Mouse (Mus musculus) lung, postnatal 0 days (tissue): ENCODE measurements around the gene Farsb.

Source experiments
- CTCF ChIP-seq: IDR thresholded peaks from 2 replicates; pipeline ENCODE4 v1.5.1; 2016; ENCODE audit warnings: antibody characterized with exemption, mild to moderate bottlenecking
- EP300 ChIP-seq: IDR thresholded peaks from 2 replicates; pipeline ENCODE4 v1.6.1; 2016; ENCODE audit warnings: antibody characterized with exemption, mild to moderate bottlenecking, control low read depth

- TF ChIP-seq CTCF (no peak), EP300 (no peak)
Observed at GRCm38 (mm10) chr1:78421749-78422148, 66.9 kb downstream of the Farsb start.
